Mouse (Mus musculus): Measurements from ENCODE around the gene Agt.

Agt gene

DNA sequence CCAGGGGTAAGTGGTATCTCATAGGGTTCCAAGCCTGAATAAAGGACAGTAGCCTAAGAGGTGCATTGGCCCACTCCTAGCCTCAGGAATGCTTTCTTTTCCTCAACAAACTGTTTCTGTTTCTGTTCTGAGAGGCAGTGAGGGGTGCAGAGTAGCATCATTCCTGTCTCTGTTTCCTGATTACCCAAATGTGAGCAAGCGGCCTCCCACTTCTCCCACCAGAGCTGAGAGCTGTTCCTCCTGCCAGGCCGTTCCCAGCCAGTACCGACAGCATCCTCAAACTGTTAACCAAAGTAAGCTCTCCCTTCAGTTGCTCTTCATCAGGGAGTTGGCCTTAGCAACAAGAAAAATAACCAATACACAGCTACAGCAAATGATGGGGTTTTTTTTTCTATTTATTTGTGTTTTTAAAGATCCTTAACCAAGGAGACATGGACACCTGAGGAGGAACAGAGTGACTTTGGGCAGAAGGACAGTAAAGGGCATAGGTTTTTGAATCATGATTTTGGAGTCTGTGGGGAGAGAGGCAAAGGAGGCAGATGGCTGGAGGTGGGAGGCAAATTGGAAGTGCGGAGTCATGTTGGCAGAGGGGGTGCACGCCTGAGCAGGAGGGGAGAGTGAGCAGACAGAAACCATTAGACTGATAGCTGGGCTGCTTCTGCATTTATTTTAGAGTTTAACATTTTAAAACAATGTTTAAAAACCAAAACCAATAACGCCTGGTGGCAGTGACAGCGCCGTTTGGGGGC, 61.8 kb downstream of the Agt start:
- DNase-seq (ENCODE audit: low spot score in 2 of 2) = peak; percentile 74 to 81
